9 mouse cellular contexts compared by ENCODE assay signal in genomic region chr6:120674121-120674520, GRCm38 (mm10). TPM values are rescaled to one million over a fixed set of nuclear protein-coding genes. Genes with fewer than 3 reads are reported as not detected.
DNase-seq lines count a peak whose midpoint lies in the region; ATAC-seq and TF ChIP-seq lines count a peak whose summit lies in the region.
"Had no signal": no experiment of that assay in that cellular context is flagged by ENCODE, and none has a peak within 500 bp of the region (broad histone marks: within the 10 kb centered on the region; RNA-seq: fewer than 3 reads in every experiment).

No protein-coding gene starts in this region.

- H3K27me3 ChIP-seq in liver, embryonic 11.5 days (replicated peaks; ENCODE audit: control insufficient read depth, insufficient read depth, low read length) = no peaks in the 10 kb centered on the region
- H3K27me3 ChIP-seq in liver, embryonic 14.5 days (ENCODE audit: control insufficient read depth, insufficient read depth, low read length) = no peaks in the 10 kb centered on the region
- no peaks in the 10 kb centered on the region for H3K27me3 ChIP-seq in stomach, postnatal 0 days (ENCODE audit: control insufficient read depth, insufficient read depth, low read length)
- H3K27me3 ChIP-seq: limb, embryonic 13.5 days had no signal

- H3K36me3 ChIP-seq in liver, embryonic 11.5 days (ENCODE audit: control insufficient read depth, insufficient read depth, low read length) = no peaks in the 10 kb centered on the region
- no peaks in the 10 kb centered on the region for H3K36me3 ChIP-seq in liver, embryonic 14.5 days (replicated peaks; ENCODE audit: control insufficient read depth, insufficient read depth, low read depth)
- no peaks in the 10 kb centered on the region for H3K36me3 ChIP-seq in stomach, postnatal 0 days (ENCODE audit: control insufficient read depth, insufficient read depth, low read length)
- H3K36me3 ChIP-seq: limb, embryonic 13.5 days had no signal

- H3K4me1 ChIP-seq in liver, embryonic 11.5 days (replicated peaks; ENCODE audit: control insufficient read depth, insufficient read depth, low read length) = no peaks in the 10 kb centered on the region
- H3K4me1 ChIP-seq in liver, embryonic 14.5 days (replicated peaks; ENCODE audit: control insufficient read depth in 2 of 2, insufficient read depth in 2 of 2, low read length in 1 of 2) = peaks cover 4 to 7% of the 10 kb centered on the region in 2 experiments; a peak in 3 of 4 replicates
- no peaks in the 10 kb centered on the region for H3K4me1 ChIP-seq in stomach, postnatal 0 days (replicated peaks; ENCODE audit: control insufficient read depth, insufficient read depth)
- H3K4me1 ChIP-seq: limb, embryonic 13.5 days had no signal

- no peak overlapping the region for H3K9ac ChIP-seq in liver, embryonic 11.5 days (ENCODE audit: low read depth, low read length)
- H3K9ac ChIP-seq in liver, embryonic 14.5 days (replicated peaks) = no peak overlapping the region
- H3K9ac ChIP-seq in stomach, postnatal 0 days (ENCODE audit: low read length) = no peak overlapping the region
- H3K9ac ChIP-seq: limb, embryonic 13.5 days had no signal

- H3K9me3 ChIP-seq in liver, embryonic 11.5 days (ENCODE audit: control insufficient read depth, low read length) = no peaks in the 10 kb centered on the region
- H3K9me3 ChIP-seq in liver, embryonic 14.5 days (ENCODE audit: control insufficient read depth, low read length) = no peaks in the 10 kb centered on the region
- no peaks in the 10 kb centered on the region for H3K9me3 ChIP-seq in stomach, postnatal 0 days (ENCODE audit: control insufficient read depth, low read length)
- H3K9me3 ChIP-seq: limb, embryonic 13.5 days had no signal

- no peak overlapping the region for H3K4me3 ChIP-seq in liver, embryonic 11.5 days (ENCODE audit: low read depth, low read length)
- H3K4me3 ChIP-seq in liver, embryonic 14.5 days (ENCODE audit: insufficient read depth in 1 of 2, low read depth in 2 of 2, low read length in 2 of 2) = no peak overlapping the region
- no peak overlapping the region for H3K4me3 ChIP-seq in stomach, postnatal 0 days (ENCODE audit: low read depth, low read length)
- H3K4me3 ChIP-seq: limb, embryonic 13.5 days had no signal

- no peak for ATAC-seq in liver, embryonic 11.5 days (replicated peaks; ENCODE audit: low FRiP score)
- ATAC-seq in liver, embryonic 14.5 days (ENCODE audit: insufficient read depth) = no peak
- no peak for ATAC-seq in stomach, postnatal 0 days (ENCODE audit: low FRiP score, low TSS enrichment)

- H3K4me2 ChIP-seq in liver, embryonic 11.5 days = no peak overlapping the region
- H3K4me2 ChIP-seq in liver, embryonic 14.5 days (ENCODE audit: low read depth) = no peak overlapping the region
- H3K4me2 ChIP-seq in stomach, postnatal 0 days (replicated peaks; ENCODE audit: low read depth) = no peak overlapping the region
- H3K4me2 ChIP-seq: limb, embryonic 13.5 days had no signal

- no peak for TF ChIP-seq EP300 in liver, embryonic 14.5 days (IDR thresholded peaks at IDR 0.05; ENCODE audit: low read depth)
- no peak for TF ChIP-seq EP300 in stomach, postnatal 0 days (optimal IDR thresholded peaks at IDR 0.05)

- H3K27ac ChIP-seq in liver, embryonic 11.5 days (ENCODE audit: low read depth, low read length) = no peak overlapping the region
- no peak overlapping the region for H3K27ac ChIP-seq in liver, embryonic 14.5 days
- H3K27ac ChIP-seq in stomach, postnatal 0 days (replicated peaks) = no peak overlapping the region
- H3K27ac ChIP-seq: limb, embryonic 13.5 days had no signal

- 59% methylated on average over 5 of the region's 5 CpGs for WGBS in liver, embryonic 11.5 days
- WGBS in liver, embryonic 14.5 days (ENCODE audit: insufficient replicate concordance) = 38% methylated on average over 5 of the region's 5 CpGs
- WGBS in stomach, postnatal 0 days = 53% methylated on average over 5 of the region's 5 CpGs

- DNase-seq in liver = peak; percentile 58
- DNase-seq in liver, embryonic 11.5 days (ENCODE audit: low spot score) = no peak
- DNase-seq in adrenal gland, postnatal 36 days = peak; percentile 64 to 68
- DNase-seq in liver, embryonic 14.5 days (ENCODE audit: low read depth in 3 of 3, low spot score in 3 of 3) = no peak
- DNase-seq in stomach, postnatal 0 days (ENCODE audit: low spot score) = no peak
- no peak for DNase-seq in ovary, postnatal 14 days (ENCODE audit: low spot score)
- DNase-seq in layer of hippocampus, adult 9-10 months (ENCODE audit: low spot score) = no peak
- no peak for DNase-seq in cerebellum, postnatal 4 days (ENCODE audit: low spot score in 2 of 2)

- TF ChIP-seq CTCF in liver, embryonic 14.5 days (IDR thresholded peaks at IDR 0.05; ENCODE audit: low read depth) = peak; percentile 84
- peak; percentile 61 for TF ChIP-seq CTCF in stomach, postnatal 0 days (IDR thresholded peaks at IDR 0.05; ENCODE audit: low read depth)

RNA-seq across cellular contexts. Expression of gene Cecr2, which starts 8.0 kb away (rescaled TPM):
- polyA plus RNA-seq in liver, embryonic 11.5 days (2014; fragmentation: Nextera tagmentation; extraction: Ambion mirVana) = 11.9 and 13.3 TPM in 2 replicates
- total RNA-seq in adrenal gland, postnatal 36 days (2021) = 1 to 10 TPM; 5.5 to 8.1 TPM
- polyA plus RNA-seq in liver, embryonic 14.5 days (2012; rRNA removed) = 5.5 and 6.2 TPM in 2 replicates
- 7.1 and 8.2 TPM in 2 replicates for polyA plus RNA-seq in liver, embryonic 14.5 days (2014; fragmentation: Nextera tagmentation; extraction: Ambion mirVana)
- 0.56 and 0.65 TPM in 2 replicates for polyA plus RNA-seq in stomach, postnatal 0 days (2015; fragmentation: Nextera tagmentation; extraction: Ambion mirVana)

Comparison
In these comparisons a context has a peak if more than half of its experiments do, and no peak if none do; other contexts are left out.
1. DNase-seq: peak in liver (single experiment) and adrenal gland, postnatal 36 days (2 of 2); none in liver, embryonic 11.5 days (single experiment), liver, embryonic 14.5 days (0 of 3), stomach, postnatal 0 days (single experiment), ovary, postnatal 14 days (single experiment), layer of hippocampus, adult 9-10 months (single experiment) and cerebellum, postnatal 4 days (0 of 2).